Mouse (Mus musculus): Measurements from ENCODE around the gene Vmn1r152. TPM values are rescaled to one million over a fixed set of nuclear protein-coding genes. Genes with fewer than 3 reads are reported as not detected.

The Vmn1r152 gene
- polyA plus RNA-seq (2015; fragmentation: Nextera tagmentation; extraction: Ambion mirVana) = not detected in 2 replicates

GRCm38 (mm10) chr7:22522667-22523066 lies at the start of gene Vmn1r152:
Gene Vmn1r152, plus strand, starts transcription at chr7:22522967.

GRCm38 (mm10) chr7:22499578-22499977 lies 23.2 kb upstream of the Vmn1r152 start, which contains the start of gene Vmn1r151:
Gene Vmn1r151, minus strand, starts transcription at chr7:22499678.

GRCm38 (mm10) chr7:22534787-22535186 lies 12.0 kb downstream of the Vmn1r152 start, which contains the start of gene Gm8677:
Gene Gm8677, minus strand, starts transcription at chr7:22534887.

GRCm38 (mm10) chr7:22565243-22565642 lies 42.5 kb downstream of the Vmn1r152 start, which contains the start of gene Gm4201:
Gene Gm4201, minus strand, starts transcription at chr7:22565343.

Other genes with a start within 250 kb of the Vmn1r152 start
- gene Gm4187, start 193.2 kb upstream of the Vmn1r152 start, polyA plus RNA-seq (2015; fragmentation: Nextera tagmentation; extraction: Ambion mirVana) = not detected in 2 replicates
- gene Gm8660, start 151.9 kb upstream of the Vmn1r152 start, polyA plus RNA-seq (2015; fragmentation: Nextera tagmentation; extraction: Ambion mirVana) = not detected in 2 replicates
- not detected in 2 replicates for gene Vmn1r148, start 109.4 kb upstream of the Vmn1r152 start, polyA plus RNA-seq (2015; fragmentation: Nextera tagmentation; extraction: Ambion mirVana)
- not detected in 2 replicates for gene Vmn1r149, start 84.7 kb upstream of the Vmn1r152 start, polyA plus RNA-seq (2015; fragmentation: Nextera tagmentation; extraction: Ambion mirVana)
- gene Gm10665, start 58.9 kb upstream of the Vmn1r152 start, polyA plus RNA-seq (2015; fragmentation: Nextera tagmentation; extraction: Ambion mirVana) = not detected in 2 replicates
- gene Vmn1r151, start 23.3 kb upstream of the Vmn1r152 start, polyA plus RNA-seq (2015; fragmentation: Nextera tagmentation; extraction: Ambion mirVana) = not detected in 2 replicates
- gene Gm8677, start 11.9 kb downstream of the Vmn1r152 start, polyA plus RNA-seq (2015; fragmentation: Nextera tagmentation; extraction: Ambion mirVana) = not detected in 2 replicates
- gene Gm4201, start 42.4 kb downstream of the Vmn1r152 start, polyA plus RNA-seq (2015; fragmentation: Nextera tagmentation; extraction: Ambion mirVana) = not detected in 2 replicates
- 0.16 TPM in 1 of 2 replicates, not detected in the other for gene Gm4565, start 65.2 kb downstream of the Vmn1r152 start, polyA plus RNA-seq (2015; fragmentation: Nextera tagmentation; extraction: Ambion mirVana)
- gene Vmn1r155, start 135.1 kb downstream of the Vmn1r152 start, polyA plus RNA-seq (2015; fragmentation: Nextera tagmentation; extraction: Ambion mirVana) = not detected in 2 replicates
- gene Gm8693, start 169.3 kb downstream of the Vmn1r152 start, polyA plus RNA-seq (2015; fragmentation: Nextera tagmentation; extraction: Ambion mirVana) = not detected in 2 replicates
- gene Gm4567, start 196.7 kb downstream of the Vmn1r152 start, polyA plus RNA-seq (2015; fragmentation: Nextera tagmentation; extraction: Ambion mirVana) = not detected in 2 replicates
- not detected in 2 replicates for gene Vmn1r157, start 238.7 kb downstream of the Vmn1r152 start, polyA plus RNA-seq (2015; fragmentation: Nextera tagmentation; extraction: Ambion mirVana)

Data from adrenal gland, postnatal 0 days (tissue).